Mouse (Mus musculus): Measurements from ENCODE around the gene Traf3ip2.

Traf3ip2 gene

DNA sequence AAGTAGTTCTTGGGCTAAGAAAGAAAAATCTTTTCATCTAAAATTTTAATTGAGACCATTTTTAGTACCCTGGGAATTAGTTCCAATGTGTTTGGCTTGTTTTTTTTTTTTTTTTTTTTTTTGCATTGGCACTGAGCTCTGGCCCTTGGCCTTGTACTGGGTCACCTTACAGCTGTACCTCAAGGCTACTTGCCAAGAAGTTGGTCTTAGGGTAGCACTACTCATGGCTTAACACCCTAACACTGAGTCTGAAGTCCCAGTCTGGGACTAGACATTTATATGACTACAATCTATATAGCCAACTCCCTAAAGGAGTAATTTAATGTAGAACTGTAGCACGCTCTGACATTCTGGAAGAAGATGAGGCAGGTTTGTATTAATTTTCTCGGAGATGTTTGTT lies 69.8 kb downstream of the Traf3ip2 start:
- no peak for DNase-seq

DNA sequence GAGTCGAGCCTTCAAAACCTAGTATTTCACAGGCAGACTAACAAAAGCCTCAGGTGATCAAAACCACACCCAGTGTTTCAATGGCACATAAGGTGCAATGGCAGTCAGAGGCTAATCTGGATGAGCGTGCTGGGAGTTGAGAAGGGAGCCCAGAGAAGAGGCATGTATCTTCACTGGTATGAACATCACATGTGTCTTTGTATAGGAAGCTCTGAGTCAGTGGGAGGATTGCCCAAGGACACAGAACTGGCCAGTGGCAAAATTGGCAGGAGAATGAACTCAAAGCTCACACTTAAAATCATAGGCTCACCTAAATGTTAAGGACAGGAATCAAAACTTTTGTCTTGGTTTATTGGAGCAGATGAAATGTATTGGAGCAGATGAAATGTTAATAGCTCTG lies 70.7 kb downstream of the Traf3ip2 start:
- DNase-seq = no peak

DNA sequence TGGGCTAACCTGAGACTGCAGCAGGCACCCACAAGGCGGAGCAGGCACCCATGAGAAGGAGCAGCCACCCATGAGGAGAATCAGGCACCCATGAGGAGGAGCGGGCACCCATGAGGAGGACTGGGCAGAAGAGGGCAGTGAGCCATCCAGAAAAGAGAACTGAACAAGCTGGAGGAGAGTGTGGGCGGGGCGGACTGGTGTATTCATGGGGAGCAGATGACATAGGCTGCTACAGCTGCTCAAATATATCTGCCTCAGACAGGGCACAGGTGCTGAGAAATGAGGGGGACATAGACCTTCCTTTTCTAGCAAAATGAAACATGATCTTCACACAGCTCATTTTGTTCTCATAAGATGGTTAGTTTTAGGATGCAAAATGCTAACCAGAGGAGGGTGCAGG lies 74.1 kb downstream of the Traf3ip2 start:
- DNase-seq = no peak

DNA sequence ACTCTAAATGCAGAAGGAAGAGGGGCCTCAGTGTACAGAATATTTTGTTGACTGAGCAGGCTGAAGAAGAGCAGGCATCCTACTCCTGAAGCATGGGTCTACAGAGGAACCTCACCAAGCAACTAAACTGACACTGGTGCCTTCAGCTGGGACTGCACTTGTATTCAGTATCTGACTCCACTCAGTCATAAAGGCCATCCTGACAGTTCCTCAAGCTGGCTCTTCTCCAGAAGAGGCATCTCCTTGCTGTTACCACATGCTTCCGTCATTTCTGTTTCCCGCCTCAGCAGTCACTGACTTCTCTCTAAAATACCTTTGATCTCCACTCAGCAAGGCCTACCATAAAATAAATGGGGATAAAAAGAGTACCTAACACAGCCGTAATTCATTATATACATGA lies 75.1 kb downstream of the Traf3ip2 start:
- DNase-seq = no peak

DNA sequence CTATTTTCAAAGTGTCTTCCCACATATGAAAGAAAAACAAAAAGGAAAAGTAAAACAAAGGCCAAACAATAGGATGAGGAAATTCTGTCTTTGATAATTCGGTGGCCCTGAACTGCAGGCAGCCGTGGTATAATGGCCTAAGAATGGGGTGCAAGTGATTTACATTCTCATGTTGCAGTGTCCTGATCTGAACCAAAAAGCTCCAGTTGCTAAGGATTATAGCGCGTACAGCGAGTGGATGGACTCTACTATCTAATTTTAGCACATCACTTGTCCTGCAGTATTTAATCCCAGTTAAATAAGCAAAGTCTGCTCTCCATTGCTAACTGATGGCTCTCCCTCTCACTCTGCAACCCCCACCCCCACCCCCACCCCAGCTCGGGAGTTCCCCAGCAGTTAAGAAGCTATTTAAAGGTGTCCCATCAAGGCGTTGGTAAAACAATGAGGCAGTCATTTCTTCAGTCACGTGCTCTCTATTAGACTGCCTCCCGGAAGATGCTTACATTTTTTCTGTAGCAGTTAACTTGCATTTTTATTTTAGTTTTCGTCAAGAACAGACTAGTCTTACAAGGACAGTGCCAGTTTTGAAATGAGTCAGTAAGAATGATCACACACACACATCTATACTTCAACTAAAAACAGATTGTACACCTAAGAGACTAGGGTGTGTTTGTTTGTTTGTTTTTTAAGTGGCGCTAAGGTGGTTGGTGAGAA lies 78.8 kb downstream of the Traf3ip2 start:
- no peak for DNase-seq

DNA sequence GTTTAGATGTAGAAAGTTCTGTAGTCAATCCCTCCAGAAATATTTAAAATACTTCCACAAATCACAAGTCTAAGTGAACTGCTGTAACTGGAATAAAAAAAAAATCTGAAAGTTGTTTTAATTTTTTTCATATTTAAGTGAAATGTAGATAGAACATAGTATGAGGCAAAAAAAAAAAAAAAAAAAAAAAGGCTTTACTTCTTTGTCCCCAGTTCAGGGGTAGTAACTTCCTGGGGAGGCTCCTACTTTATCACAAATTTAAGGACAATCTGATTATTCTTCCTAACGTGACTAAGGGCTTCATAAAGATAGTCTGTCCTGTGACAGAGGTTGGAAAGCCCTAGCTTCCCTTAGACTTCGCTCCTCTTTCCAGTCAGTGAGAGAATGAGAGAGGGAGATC lies 79.4 kb downstream of the Traf3ip2 start:
- DNase-seq = no peak

Measured in kidney, adult 11 months (tissue).